Mouse (Mus musculus): ENCODE results near the gene Polr1e.

- TF ChIP-seq EP300 (IDR thresholded peaks at IDR 0.05; ENCODE audit: low read length) = no peak
- no peak for TF ChIP-seq HCFC1 (IDR thresholded peaks at IDR 0.05; ENCODE audit: low read depth, low read length)
- TF ChIP-seq CTCF (conservative IDR thresholded peaks at IDR 0.05 in 1 of 2, IDR thresholded peaks at IDR 0.05 in 1 of 2; ENCODE audit: low read depth in 2 of 2, low read length in 2 of 2) = no peak
- no peak for TF ChIP-seq POLR2A (IDR thresholded peaks at IDR 0.05; ENCODE audit: low read depth, low read length)
- no peak for TF ChIP-seq BHLHE40 (IDR thresholded peaks at IDR 0.05; ENCODE audit: low read depth, low read length)
- no peak for TF ChIP-seq ZC3H11A (IDR thresholded peaks at IDR 0.05; ENCODE audit: low read depth, low read length)
- TF ChIP-seq JUND (conservative IDR thresholded peaks at IDR 0.05; ENCODE audit: low read depth, low read length) = no peak
- TF ChIP-seq ELF1 (IDR thresholded peaks at IDR 0.05; ENCODE audit: low read depth, low read length) = no peak
Measured at GRCm38 (mm10) chr4:44978175-44978574, 40.2 kb upstream of the Polr1e start.
